Mouse (Mus musculus): ENCODE data around the gene Fer1l5.

The Fer1l5 gene

DNA sequence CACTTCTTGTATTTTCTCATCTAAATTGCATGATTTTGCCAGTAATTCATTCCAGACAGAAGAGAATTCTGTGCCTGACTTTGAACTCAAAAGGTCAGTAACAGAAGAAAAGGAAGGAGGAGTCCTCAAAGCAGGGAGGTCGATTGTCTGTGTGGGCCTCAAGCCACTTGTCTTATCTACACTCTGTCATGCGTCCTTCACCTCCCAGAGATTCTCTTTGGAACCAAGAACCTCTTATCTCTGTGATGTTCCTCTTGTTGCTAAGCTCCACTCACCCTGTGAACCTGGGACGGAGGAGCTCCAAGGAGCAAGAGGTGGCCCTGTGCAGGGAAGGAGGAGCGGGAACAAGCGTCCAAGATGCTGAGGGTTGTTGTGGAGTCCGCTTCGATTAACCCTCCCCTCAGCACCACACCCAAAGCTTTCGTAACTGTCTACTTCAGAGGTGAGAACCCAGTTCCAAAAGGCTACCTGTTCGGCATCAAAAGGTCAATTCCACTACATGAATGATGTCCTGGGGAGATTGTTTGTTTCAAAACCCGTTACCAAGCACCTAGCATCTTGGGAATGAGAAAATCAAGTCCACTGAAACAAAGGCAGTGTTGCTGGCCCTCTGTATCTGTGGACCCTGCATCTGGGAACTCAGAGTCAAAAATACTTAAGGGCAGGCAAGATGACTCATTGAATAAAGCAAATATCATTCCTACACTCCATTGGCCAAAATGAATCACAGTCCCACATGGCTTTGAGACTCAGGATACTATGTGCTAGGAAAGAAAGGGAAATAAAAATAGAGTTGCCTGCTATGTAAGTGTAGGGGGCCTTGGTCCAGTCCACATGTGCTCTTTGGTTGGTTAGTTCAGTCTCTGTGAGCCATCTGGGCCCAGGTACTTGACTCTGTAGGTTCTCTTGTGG, at the start of gene Fer1l5:
TSS of gene Fer1l5 (plus strand) at position 358 of the 912 bp plus-strand sequence.
- DNase-seq (ENCODE audit: low read depth in 2 of 2, low spot score in 2 of 2), result no peak

DNA sequence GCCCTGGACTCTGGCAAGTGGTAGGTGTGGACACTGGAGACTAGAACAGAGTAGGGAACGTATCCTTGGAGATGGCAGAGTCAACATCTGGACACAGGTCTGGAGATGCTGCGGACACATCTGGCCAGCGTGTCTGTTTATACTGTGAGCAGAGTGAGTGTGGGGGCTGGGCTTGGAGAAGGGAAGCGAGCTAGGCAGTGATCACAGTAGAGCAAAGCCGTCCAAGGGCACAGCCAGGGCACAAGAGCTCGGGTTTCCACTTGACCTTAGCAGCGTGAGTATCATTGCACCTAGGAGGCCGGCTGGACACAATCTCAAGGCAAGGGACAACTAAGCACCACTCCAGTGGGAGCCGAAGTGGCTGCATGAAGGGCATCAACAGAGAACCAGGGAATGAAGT, 49.0 kb upstream of the Fer1l5 start:
- DNase-seq (ENCODE audit: low read depth in 2 of 2, low spot score in 2 of 2), result no peak

DNA sequence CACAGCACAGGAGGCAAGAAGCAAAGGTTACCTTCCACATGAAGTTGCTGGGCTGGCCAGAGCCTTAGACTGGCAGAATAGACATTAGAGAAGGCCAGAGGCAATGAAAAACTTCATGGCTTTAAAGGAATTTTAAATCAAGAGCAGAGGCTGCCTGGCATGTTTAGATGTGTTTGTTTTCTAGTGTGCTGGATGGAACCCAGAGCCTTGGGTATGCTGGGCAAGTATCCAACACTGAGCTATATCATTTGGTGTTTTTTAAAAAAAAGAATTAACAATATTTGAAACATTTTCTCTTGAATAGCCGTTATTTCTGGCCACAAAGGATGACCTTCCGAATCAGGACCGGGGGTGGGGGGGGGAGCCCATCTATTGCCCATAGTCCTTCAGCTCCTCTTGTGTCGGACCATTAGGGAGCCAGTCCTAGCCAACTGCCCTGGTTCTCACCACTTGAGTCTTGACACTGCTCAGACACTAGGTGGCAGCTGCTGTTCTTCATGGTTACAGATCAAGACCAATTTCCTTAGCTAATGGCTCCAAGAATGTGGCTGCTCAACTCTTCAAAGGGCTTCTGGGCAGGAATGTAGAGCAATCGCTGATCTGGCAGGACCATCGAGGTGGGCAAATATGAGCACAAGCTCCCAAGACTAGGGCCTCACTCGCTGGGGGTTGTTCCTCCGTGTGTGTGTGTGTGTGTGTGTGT, 48.2 kb upstream of the Fer1l5 start:
- DNase-seq (ENCODE audit: low read depth in 2 of 2, low spot score in 2 of 2), result no peak

DNA sequence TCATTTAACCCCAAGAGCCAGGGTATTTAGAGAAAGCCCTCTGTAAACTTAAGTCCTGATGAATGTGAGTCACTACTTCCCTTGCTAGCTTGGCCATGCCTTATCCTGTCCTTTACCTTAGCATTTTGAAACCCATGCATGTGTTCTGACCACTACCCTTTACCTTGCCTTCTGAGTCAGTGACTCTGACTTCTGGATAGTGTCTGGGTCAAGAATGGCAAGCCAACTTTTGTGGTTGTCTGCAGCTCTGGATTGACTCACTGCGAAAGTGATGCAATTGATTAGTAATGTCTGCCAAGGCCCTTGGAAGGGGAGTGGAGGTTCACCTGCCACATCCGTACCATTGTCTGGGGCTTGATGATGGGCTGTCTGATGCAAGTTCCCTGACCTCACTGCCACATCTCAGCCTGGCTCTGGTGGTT, 46.2 kb upstream of the Fer1l5 start:
- no peak for DNase-seq (ENCODE audit: low read depth in 2 of 2, low spot score in 2 of 2)

DNA sequence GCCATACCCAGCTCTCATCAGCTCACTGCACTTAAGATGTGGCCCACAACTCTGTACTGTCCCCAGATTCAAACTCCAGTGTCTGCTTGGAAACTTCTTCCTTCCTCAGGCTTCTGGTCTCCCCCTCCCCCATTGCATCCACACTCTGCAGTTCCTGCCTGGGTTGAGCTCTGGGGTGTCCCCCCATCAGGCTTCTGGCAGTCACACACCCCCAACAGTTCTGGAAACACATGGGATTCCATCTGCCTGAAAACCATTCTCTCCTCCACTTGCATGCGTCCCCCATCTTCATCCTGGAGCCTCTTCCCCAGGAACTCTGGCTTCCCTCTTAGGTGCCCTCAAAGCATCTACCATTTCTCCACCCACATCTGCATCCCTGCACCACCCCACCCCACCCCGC, 45.3 kb upstream of the Fer1l5 start:
- no peak for DNase-seq (ENCODE audit: low read depth in 2 of 2, low spot score in 2 of 2)

DNA sequence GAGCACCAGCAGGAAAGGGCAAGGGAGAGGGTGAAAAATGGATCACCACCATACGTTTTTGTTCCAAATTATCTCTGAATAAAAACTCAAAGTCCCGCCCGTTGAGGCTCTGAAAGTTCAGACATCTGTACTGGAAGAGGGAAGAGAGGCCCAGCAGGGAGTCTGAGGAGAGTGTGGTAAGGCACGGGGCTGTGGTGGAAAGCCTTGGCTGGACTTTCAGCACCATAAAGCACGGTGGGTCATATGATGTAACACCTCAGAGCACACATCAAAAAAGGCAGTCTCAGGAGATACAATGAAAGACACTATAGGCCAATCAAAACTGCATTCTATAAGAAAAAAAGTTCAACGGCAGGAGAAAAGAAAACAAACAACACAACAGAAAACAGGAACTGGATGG, 40.3 kb upstream of the Fer1l5 start:
- DNase-seq (ENCODE audit: low read depth in 2 of 2, low spot score in 2 of 2), result no peak

DNA sequence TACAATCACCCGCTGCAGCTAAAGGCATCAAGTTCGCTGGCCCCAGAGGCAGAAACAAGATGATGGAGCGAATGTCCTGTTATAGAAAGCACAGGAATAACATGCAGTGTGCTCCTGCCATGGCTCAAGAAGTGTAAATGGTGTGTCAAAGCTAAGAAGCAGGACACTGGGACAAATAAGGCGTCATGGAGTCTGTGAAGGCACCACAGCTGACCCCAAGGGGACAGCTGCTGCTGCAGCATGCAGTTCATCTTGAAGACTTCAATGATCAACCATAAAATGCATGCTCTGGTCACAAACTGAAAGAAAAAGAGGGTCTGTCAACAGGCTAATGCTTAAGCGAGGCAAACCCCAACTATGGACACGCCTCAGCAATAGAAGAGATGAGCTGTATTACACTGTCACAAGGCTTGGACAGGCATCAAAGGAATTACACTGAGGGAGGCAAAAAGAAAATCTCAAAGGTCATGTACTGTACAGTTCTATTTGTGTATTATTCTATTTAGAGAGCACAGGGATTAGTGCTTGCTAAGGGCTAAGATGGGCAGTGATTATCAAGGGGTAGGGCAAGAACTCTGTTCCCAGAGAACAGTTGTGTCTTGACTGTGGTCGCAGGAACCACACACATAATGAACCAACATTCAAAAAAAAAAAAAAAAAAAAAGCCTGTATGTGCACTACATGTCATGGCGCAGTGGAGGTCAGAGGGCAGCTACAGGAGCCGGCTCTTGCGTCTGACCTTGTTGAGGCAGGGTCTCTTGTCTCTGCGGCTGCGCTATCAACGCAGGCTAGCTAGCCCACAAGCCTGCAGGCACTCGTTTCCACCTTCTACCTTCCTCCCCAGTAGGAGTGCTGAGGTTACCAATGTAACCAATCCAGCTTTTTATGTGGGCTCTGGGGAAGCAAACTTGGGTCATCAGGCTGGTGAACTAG, 38.9 kb upstream of the Fer1l5 start:
- no peak for DNase-seq (ENCODE audit: low read depth in 2 of 2, low spot score in 2 of 2)

DNA sequence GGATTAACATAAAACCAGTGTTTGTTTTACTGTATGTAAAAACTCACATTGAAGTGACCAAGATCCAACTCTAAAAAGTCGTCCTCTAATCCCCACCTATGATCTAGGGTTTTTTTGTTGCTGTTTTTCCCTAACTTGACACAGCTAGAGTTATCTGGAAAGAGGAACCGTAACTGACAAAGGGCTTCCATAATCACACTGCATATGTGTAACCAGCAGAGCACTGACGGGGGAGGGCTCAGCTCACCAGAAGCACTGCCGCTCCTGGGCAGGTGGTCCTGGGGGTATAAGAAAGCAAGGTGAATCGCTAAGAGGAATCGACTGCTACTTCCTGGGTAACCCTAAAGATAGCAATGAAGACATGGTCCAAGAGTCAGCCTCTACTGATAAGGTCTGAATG, 29.5 kb upstream of the Fer1l5 start:
- DNase-seq (ENCODE audit: low read depth in 2 of 2, low spot score in 2 of 2), result no peak

DNA sequence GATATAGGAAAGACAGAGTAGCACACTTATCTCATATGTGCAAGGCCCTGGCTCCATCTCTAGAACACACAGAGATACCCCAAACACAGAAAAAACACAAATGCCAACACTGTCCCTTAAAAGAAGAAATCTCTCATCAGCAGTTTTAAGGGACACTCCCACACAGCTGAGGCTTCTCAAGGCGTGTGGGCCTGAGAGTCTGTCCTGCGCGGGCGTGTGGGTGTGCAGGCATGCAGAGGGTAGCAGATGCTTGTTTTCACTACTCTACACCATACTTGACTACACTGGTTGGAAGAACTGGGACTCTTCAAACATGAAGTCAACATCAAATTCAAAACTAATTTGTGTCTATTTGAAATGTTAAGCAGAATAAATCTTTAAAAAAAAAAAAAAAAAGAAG, 19.7 kb upstream of the Fer1l5 start:
- no peak for DNase-seq (ENCODE audit: low read depth in 2 of 2, low spot score in 2 of 2)

DNA sequence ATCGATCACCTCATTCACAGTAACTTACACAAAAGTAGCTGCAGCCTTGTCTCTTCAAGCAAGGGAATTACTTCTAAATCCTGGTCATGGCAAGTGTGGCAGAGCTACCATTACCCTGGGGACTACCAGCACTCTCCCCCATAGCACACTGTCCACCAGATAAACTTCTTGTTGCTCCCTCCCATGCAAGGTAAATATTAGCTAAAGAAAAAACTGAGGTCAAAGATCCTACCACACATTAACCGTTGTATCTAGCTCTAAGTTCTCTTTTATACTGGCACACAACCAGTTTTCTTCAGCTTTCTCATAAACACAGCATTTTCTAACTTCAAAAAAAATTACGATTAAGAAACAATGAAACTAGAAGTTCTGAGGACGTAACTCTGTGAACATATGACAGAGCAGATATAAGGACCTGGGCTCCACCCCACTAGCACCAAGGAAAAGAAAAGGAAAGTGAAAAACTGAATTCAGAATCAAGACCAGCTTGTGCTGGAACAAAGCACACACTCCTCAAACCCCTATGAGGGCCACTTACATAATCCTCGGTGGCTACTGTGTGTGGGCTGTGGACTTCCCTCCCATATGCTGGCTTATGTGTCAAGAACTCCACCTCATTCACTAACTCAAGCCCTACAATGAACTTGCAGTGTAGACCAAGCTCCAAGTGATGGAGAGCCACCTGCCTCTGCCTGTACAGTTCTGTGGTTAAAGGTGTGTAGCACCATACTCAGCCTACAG, 15.0 kb upstream of the Fer1l5 start:
- DNase-seq (ENCODE audit: low read depth in 2 of 2, low spot score in 2 of 2), result no peak

DNA sequence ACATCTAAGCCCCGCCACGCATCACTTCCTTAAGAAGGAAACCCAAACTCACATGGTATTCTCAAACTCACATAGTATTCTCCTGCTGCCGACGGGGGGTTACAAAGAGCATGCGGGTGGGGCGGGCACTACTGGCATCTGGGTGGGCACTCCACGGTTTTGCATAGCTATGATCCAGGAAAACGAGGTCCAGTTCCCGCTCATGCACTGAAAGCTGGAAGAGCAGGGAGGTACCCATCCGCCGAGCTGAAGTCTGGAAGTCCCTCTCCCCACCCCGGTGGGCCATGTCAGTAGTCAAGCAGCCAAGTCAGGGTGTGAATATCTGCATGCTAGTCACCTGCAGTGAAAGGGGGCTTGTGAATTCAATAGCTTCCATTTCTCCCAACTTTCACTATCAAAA, 4.4 kb upstream of the Fer1l5 start:
- DNase-seq (ENCODE audit: low read depth in 2 of 2, low spot score in 2 of 2), result no peak

DNA sequence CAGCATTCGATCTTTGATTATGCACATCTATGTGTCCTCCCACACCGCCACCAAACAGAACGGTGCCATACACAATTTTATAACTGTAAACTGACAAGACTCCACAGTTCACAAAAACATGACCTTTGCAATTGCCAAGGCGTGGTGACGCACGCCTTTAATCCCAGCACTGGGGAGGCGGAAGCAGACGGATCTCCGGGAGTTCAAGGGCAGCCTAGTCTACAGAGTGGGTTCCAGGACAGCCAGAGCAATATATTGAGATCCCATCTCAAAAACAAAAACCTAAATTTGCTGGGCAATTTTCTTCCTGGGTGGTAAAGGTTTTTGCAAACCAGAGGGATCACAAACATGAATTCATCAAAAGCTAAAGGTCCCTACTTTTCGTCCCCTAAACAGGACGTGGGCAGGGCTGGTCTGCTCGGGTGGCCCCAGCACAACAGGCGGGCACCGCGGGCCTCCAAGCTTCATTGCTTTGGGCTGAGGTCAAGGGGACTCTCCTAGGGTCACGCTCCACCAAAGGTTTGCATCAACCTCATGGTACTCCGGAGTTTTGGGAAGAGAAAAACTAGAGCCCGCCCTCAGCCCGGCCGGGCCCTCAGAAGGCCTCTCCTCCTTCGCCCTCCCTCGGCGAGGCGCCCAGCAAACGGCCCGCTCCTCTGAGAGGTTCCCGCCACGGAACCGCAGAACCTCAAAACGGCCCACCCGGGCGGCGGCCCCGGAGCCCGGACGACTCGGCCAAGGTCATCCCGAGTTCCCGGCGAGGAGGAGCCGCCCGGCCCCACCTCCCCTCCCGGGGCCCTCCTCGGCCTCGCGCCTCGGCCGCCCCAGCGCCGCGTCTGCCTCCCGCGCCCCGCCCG, 3.8 kb upstream of the Fer1l5 start:
- peak; percentile 26 to 53 for DNase-seq (ENCODE audit: low read depth in 2 of 2, low spot score in 2 of 2)

DNA sequence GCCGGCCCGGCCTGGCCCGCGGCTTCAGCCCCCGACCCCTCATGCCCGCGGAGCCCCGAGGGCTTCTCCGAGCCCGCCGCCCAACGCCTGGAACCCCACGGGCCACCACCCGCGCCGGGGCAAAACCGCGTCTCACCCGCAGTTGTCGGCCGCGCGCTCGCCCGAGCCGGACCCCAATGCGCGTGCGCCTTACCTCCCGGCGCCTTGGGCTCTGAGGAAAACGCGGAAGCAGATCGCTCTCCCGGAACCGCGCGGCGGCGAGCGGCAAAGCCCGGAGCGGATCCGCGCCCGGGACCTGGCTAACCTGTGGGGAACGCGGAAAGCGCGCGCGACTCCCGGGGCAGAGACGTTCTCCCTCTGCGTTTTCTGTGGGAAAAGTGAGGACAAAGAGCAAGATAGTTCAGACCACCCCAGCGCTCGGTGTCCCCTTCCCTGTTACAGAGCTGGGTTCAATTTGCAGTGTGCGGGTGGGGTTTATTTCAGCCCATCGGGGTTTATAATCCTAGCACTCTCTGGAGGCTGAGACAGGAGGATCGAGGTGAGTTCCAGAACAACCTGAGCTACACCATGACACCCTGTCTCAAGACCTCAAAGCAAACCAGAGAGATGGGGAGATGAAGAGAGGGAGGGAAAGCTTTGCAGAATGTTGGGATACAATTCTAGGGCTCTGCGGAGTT, 3.0 kb upstream of the Fer1l5 start, which contains the start of gene Kansl3:
TSS of gene Kansl3 (minus strand) at position 213 of the 677 bp plus-strand sequence.
- DNase-seq (ENCODE audit: low read depth in 2 of 2, low spot score in 2 of 2), result peak; percentile 85 to 89

DNA sequence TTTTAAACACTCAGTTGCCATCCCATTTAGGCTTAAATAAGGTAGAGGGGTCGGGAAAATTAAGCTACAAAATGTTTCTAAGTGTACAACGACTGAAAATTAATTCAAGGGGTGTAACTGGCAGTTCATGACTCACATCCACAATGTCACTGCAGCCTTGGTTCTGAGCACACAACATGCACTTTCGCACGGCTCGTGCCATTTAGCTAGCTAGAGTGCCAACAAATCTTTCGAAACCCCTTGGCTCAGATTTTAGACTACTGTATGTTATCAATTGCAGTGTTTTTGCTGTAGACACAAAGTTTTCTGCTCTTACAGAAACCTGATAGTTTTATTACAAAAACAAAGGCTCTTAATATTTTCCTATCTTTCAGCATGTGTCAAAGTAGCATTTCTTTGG, 1.2 kb upstream of the Fer1l5 start:
- no peak for DNase-seq (ENCODE audit: low read depth in 2 of 2, low spot score in 2 of 2)

DNA sequence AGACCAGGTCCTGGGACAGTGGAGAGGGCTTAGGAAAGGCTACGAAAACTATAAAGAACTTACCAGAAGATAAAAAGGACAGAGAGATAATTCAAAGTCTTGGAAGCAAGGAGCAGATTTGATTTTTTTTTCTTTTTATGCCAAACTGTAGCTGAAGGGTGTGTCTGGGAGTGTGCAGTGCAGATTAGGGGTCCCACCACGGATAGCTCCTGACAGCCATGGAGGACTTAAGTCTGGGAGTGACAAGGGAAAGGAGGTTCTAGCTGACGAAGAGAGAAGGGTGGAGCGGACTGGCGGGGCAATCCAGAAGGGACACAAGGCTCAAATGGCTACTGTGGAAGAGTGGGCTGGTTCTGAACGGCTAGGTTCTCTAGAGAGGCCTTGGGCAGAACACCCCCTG, 6.8 kb downstream of the Fer1l5 start:
- DNase-seq (ENCODE audit: low read depth in 2 of 2, low spot score in 2 of 2), result no peak

DNA sequence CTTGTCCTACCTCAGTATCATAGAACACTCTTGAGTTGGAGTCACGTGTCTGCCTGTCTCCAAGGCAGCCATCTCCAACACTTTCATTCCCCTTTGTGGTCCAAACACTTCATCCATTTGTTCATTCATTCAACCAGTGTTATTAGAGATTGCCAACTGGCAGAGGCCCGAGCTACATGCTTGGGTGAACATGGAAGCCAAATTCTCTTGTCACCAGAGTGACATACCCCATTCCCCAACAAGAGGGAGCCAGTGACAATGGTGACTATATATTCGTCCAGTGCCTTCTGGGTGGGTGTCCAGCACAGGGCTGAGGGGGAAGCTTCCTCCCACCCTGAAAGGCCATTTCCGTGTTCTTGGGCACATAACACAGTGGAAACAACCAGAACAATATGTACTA, 7.5 kb downstream of the Fer1l5 start:
- no peak for DNase-seq (ENCODE audit: low read depth in 2 of 2, low spot score in 2 of 2)

DNA sequence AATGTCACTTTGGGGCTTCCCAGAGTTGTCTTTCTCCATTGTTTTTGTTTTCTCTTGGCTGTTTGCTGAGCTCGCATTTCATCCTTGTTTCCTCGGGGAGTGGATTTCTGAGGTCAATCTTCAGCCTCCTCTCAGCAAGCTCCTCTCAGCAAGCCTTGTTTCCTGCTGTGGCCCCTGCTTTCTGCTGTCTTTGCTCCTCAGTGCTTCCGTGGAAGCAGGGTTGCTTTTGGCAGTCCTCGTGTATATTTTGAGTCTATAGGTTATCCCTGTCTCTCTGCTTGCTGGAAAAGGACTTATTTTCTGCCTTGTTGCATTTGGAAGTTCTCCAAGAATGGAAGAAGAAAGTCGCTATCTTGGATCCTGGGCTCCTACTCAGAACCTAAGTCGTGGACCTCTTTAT, 24.9 kb downstream of the Fer1l5 start:
- DNase-seq (ENCODE audit: low read depth in 2 of 2, low spot score in 2 of 2), result no peak

DNA sequence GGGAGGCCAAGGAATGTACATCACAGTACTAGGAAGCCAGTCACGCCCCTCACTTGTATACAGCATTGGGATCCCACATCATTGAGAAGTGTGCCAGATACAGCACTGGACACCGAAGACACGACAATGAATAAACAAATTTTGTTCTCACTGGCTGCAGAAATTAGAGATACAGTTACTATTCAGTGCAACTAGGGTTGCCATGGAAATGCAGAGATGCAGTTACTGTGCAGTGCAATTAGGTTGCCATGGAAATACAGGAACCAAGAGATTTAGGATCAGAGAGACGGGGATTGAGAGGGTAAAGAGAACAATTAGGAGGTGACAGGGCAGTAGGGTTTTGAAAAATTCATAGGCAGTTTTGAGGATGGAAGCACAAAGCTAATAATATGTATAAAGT, 29.4 kb downstream of the Fer1l5 start:
- no peak for DNase-seq (ENCODE audit: low read depth in 2 of 2, low spot score in 2 of 2)

DNA sequence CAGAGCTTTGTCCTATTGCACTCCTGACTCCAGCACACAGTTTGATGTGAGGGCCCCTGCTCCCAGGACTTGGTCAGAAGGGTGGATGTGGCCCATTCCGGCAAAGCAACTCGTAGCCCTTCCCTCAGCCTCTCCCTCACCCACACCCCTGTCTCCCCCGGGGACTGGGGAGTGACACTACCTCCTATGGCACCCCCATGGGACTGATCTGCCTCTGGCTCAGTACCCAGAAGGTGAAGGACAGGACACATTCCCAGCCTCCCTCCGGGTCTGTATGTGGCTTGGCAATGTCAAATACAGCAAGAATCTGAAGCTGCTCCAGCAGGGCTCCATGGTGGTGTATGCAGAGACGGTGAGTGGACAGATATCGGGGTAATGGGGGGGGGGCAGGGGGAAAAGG, 32.4 kb downstream of the Fer1l5 start:
- no peak for DNase-seq (ENCODE audit: low read depth in 2 of 2, low spot score in 2 of 2)

All from CD8-positive naive resting alpha-beta T cell, adult 2 months (primary cell).